Mouse (Mus musculus) adrenal gland, postnatal 0 days (tissue): Measurements from ENCODE around the gene Slc22a16. TPM values are rescaled to one million over a fixed set of nuclear protein-coding genes. Genes with fewer than 3 reads are reported as not detected.

Source experiments
- polyA plus RNA-seq: library from polyadenylated mRNA; unstranded; fragments of >200 nt; fragmentation: Nextera tagmentation; extraction: Ambion mirVana; gene quantifications from 2 replicates; pipeline ENCODE4 v1.2.1, GENCODE M21; 2015

Slc22a16 gene
- polyA plus RNA-seq = not detected in 2 replicates

GRCm38 (mm10) chr10:40570036-40570435, at the start of gene Slc22a16:
Gene Slc22a16, plus strand, starts transcription at chr10:40570336.

GRCm38 (mm10) chr10:40629656-40630311, 59.6 kb downstream of the Slc22a16 start, which contains the start of gene Ddo:
Gene Ddo, plus strand, starts transcription at chr10:40630011.

Other genes starting within 250 kb of the Slc22a16 start
- 4.4 and 5.3 TPM in 2 replicates for gene Cdk19, start 230.8 kb upstream of the Slc22a16 start, polyA plus RNA-seq
- 0.63 and 1.2 TPM in 2 replicates for gene Ddo, start 59.7 kb downstream of the Slc22a16 start, polyA plus RNA-seq
- gene Mettl24, start 112.9 kb downstream of the Slc22a16 start, polyA plus RNA-seq = 2.6 and 3.9 TPM in 2 replicates